Mouse (Mus musculus): ENCODE data around the gene Oat. TPM values are rescaled to one million over a fixed set of nuclear protein-coding genes. Genes with fewer than 3 reads are reported as not detected.
A peak's percentile ranks its signal among the peaks of the same experiment; 100 is the strongest.

Oat gene
- 118 TPM in 2 replicates for polyA plus RNA-seq (2015; fragmentation: Nextera tagmentation; extraction: Ambion mirVana)

GRCm38 (mm10) chr7:132576116-132576650 lies at the start of gene Oat:
Gene Oat, minus strand, starts transcription at chr7:132576398.
- H3K36me3 ChIP-seq = no peaks in the 10 kb centered on the region
- H3K27me3 ChIP-seq = no peaks in the 10 kb centered on the region
- peak within 1 kb of the TSS; percentile 64 for H3K4me2 ChIP-seq (replicated peaks)
- H3K9me3 ChIP-seq = no peaks in the 10 kb centered on the region
- H3K4me3 ChIP-seq = peak within 1 kb of the TSS; percentile 72
- H3K9ac ChIP-seq (replicated peaks) = peak within 1 kb of the TSS; percentile 58
- WGBS = under 1% methylated on average over 49 of the region's 49 CpGs
- H3K27ac ChIP-seq (replicated peaks) = peak within 1 kb of the TSS; percentile 88
- H3K4me1 ChIP-seq = peaks cover 26% of the 10 kb centered on the region
- peak; percentile 96 for ATAC-seq (replicated peaks)

GRCm38 (mm10) chr7:132624161-132624560 lies 48.0 kb upstream of the Oat start:
- no peaks in the 10 kb centered on the region for H3K9me3 ChIP-seq
- no peak overlapping the region for H3K4me2 ChIP-seq (replicated peaks)
- no peak overlapping the region for H3K27ac ChIP-seq (replicated peaks)
- no peak overlapping the region for H3K9ac ChIP-seq (replicated peaks)
- no peak for ATAC-seq (replicated peaks)
- no peak overlapping the region for H3K4me3 ChIP-seq
- H3K27me3 ChIP-seq = no peaks in the 10 kb centered on the region
- no peaks in the 10 kb centered on the region for H3K4me1 ChIP-seq
- no peaks in the 10 kb centered on the region for H3K36me3 ChIP-seq
- 75% methylated on average over 10 of the region's 10 CpGs for whole genome bisulfite sequencing

- no peaks in the 10 kb centered on the region for H3K9me3 ChIP-seq
- H3K9ac ChIP-seq (replicated peaks) = no peak overlapping the region
- H3K4me2 ChIP-seq (replicated peaks) = no peak overlapping the region
- WGBS = 88% methylated on average over 15 of the region's 15 CpGs
- H3K36me3 ChIP-seq = no peaks in the 10 kb centered on the region
- H3K4me3 ChIP-seq = no peak overlapping the region
- no peak overlapping the region for H3K27ac ChIP-seq (replicated peaks)
- no peaks in the 10 kb centered on the region for H3K27me3 ChIP-seq
- H3K4me1 ChIP-seq = no peaks in the 10 kb centered on the region
- no peak for ATAC-seq (replicated peaks)
These were observed 44.0 kb upstream of the Oat start for GRCm38 (mm10) chr7:132619975-132620918.

GRCm38 (mm10) chr7:132619549-132619948 lies 43.4 kb upstream of the Oat start:
- no peak overlapping the region for H3K4me3 ChIP-seq
- WGBS = 95% methylated on average over 8 of the region's 8 CpGs
- no peaks in the 10 kb centered on the region for H3K27me3 ChIP-seq
- no peak overlapping the region for H3K27ac ChIP-seq (replicated peaks)
- H3K4me1 ChIP-seq = no peaks in the 10 kb centered on the region
- no peaks in the 10 kb centered on the region for H3K36me3 ChIP-seq
- H3K9me3 ChIP-seq = no peaks in the 10 kb centered on the region
- H3K4me2 ChIP-seq (replicated peaks) = no peak overlapping the region
- no peak overlapping the region for H3K9ac ChIP-seq (replicated peaks)
- ATAC-seq (replicated peaks) = no peak

GRCm38 (mm10) chr7:132617021-132617564 lies 40.9 kb upstream of the Oat start:
- 87% methylated on average over 5 of the region's 5 CpGs for WGBS
- ATAC-seq (replicated peaks) = no peak
- H3K4me1 ChIP-seq = no peaks in the 10 kb centered on the region

GRCm38 (mm10) chr7:132616391-132616790 lies 40.2 kb upstream of the Oat start:
- Histone ChIP-seq H3K4me3 (no peak overlapping the region), H3K27ac (replicated peaks) (no peak overlapping the region), H3K4me2 (replicated peaks) (no peak overlapping the region), H3K27me3 (no peaks in the 10 kb centered on the region), H3K9ac (replicated peaks) (no peak overlapping the region), H3K36me3 (no peaks in the 10 kb centered on the region), H3K9me3 (no peaks in the 10 kb centered on the region), H3K4me1 (no peaks in the 10 kb centered on the region)
- ATAC-seq (replicated peaks) = no peak
- 13% methylated on average over 6 of the region's 6 CpGs for WGBS

More at GRCm38 (mm10) chr7:132617021-132617564, 40.9 kb upstream of the Oat start:
- no peaks in the 10 kb centered on the region for H3K36me3 ChIP-seq
- H3K9ac ChIP-seq (replicated peaks) = no peak overlapping the region
- no peak overlapping the region for H3K4me2 ChIP-seq (replicated peaks)
- H3K27me3 ChIP-seq = no peaks in the 10 kb centered on the region
- no peaks in the 10 kb centered on the region for H3K9me3 ChIP-seq
- H3K4me3 ChIP-seq = no peak overlapping the region
- no peak overlapping the region for H3K27ac ChIP-seq (replicated peaks)

GRCm38 (mm10) chr7:132615346-132615745 lies 39.1 kb upstream of the Oat start:
- Histone ChIP-seq H3K4me1 (peaks cover 6% of the 10 kb centered on the region; the same call in 1 of the 2 replicates), H3K9ac (replicated peaks) (no peak overlapping the region), H3K4me2 (replicated peaks) (no peak overlapping the region), H3K36me3 (no peaks in the 10 kb centered on the region), H3K4me3 (no peak overlapping the region), H3K9me3 (no peaks in the 10 kb centered on the region), H3K27me3 (no peaks in the 10 kb centered on the region), H3K27ac (replicated peaks) (no peak overlapping the region)
- no peak for ATAC-seq (replicated peaks)
- WGBS = 21% methylated on average over 3 of the region's 3 CpGs

GRCm38 (mm10) chr7:132611530-132611929 lies 35.3 kb upstream of the Oat start:
- H3K27me3 ChIP-seq = 0 out of 2 replicates have a peak, but pooled peaks cover 4% of the 10 kb centered on the region
- H3K27ac ChIP-seq (replicated peaks) = no peak overlapping the region
- H3K4me2 ChIP-seq (replicated peaks) = no peak overlapping the region
- H3K4me3 ChIP-seq = no peak overlapping the region
- 94% methylated on average over 8 of the region's 8 CpGs for WGBS
- H3K4me1 ChIP-seq = peaks cover 8% of the 10 kb centered on the region; the same call in 1 of the 2 replicates
- no peak overlapping the region for H3K9ac ChIP-seq (replicated peaks)
- H3K9me3 ChIP-seq = no peaks in the 10 kb centered on the region
- ATAC-seq (replicated peaks) = no peak
- no peaks in the 10 kb centered on the region for H3K36me3 ChIP-seq

- Histone ChIP-seq H3K9me3 (no peaks in the 10 kb centered on the region), H3K4me1 (peaks cover 8% of the 10 kb centered on the region; the same call in 1 of the 2 replicates), H3K4me2 (replicated peaks) (peak within 1 kb of the TSS; percentile 66), H3K36me3 (no peaks in the 10 kb centered on the region), H3K27ac (replicated peaks) (no peak within 1 kb of the TSS), H3K9ac (replicated peaks) (peak within 1 kb of the TSS; percentile 52), H3K27me3 (0 out of 2 replicates have a peak, but pooled peaks cover 4% of the 10 kb centered on the region), H3K4me3 (peak within 1 kb of the TSS; percentile 52)
- WGBS = 8% methylated on average over 44 of the region's 44 CpGs
- peak; percentile 92 for ATAC-seq (replicated peaks)
These were observed 34.5 kb upstream of the Oat start, which contains the start of gene Lhpp for GRCm38 (mm10) chr7:132610468-132611318. Gene Lhpp, plus strand, starts transcription at chr7:132610638.

- Histone ChIP-seq H3K27ac (replicated peaks) (no peak overlapping the region), H3K4me3 (no peak overlapping the region), H3K9me3 (no peaks in the 10 kb centered on the region), H3K9ac (replicated peaks) (no peak overlapping the region), H3K36me3 (no peaks in the 10 kb centered on the region), H3K4me2 (replicated peaks) (no peak overlapping the region), H3K4me1 (peaks cover 8% of the 10 kb centered on the region; the same call in 1 of the 2 replicates), H3K27me3 (peaks cover 8% of the 10 kb centered on the region; the same call in 1 of the 2 replicates)
- ATAC-seq (replicated peaks) = no peak
- WGBS = 89% methylated on average over 4 of the region's 4 CpGs
These were observed 32.3 kb upstream of the Oat start for GRCm38 (mm10) chr7:132608316-132609020.

- ATAC-seq (replicated peaks) = no peak
- WGBS = 70% methylated on average over 5 of the region's 5 CpGs
- Histone ChIP-seq H3K9me3 (no peaks in the 10 kb centered on the region), H3K4me1 (peaks cover 5% of the 10 kb centered on the region; the same call in 1 of the 2 replicates), H3K4me2 (replicated peaks) (no peak overlapping the region), H3K36me3 (no peaks in the 10 kb centered on the region), H3K27me3 (peaks cover 34% of the 10 kb centered on the region), H3K9ac (replicated peaks) (no peak overlapping the region), H3K4me3 (no peak overlapping the region), H3K27ac (replicated peaks) (no peak overlapping the region)
These were observed 29.5 kb upstream of the Oat start for GRCm38 (mm10) chr7:132605689-132606088.

Measured in forebrain, embryonic 15.5 days (tissue).